Comparison of ENCODE assay signal across 31 mouse cellular contexts in genomic region chr10:54085073-54085472, GRCm38 (mm10).
"Had no signal": no experiment of that assay in that cellular context is flagged by ENCODE, and none has a peak within 500 bp of the region (broad histone marks: within the 10 kb centered on the region; RNA-seq: fewer than 3 reads in every experiment).

No protein-coding gene starts in this region.

- ATAC-seq: liver, embryonic 12.5 days; liver, postnatal 0 days; lung, postnatal 0 days; midbrain, embryonic 13.5 days; midbrain, embryonic 15.5 days; midbrain, embryonic 16.5 days had no signal

- H3K9ac ChIP-seq: limb, embryonic 12.5 days; limb, embryonic 13.5 days; limb, embryonic 15.5 days; liver, embryonic 12.5 days; liver, embryonic 13.5 days; liver, embryonic 14.5 days; liver, embryonic 15.5 days; liver, postnatal 0 days; lung, embryonic 14.5 days; lung, embryonic 15.5 days; midbrain, embryonic 12.5 days; midbrain, embryonic 13.5 days; midbrain, embryonic 15.5 days; neural tube, embryonic 12.5 days had no signal

- H3K36me3 ChIP-seq: limb, embryonic 10.5 days; limb, embryonic 12.5 days; limb, embryonic 13.5 days; limb, embryonic 15.5 days; liver, embryonic 12.5 days; liver, embryonic 13.5 days; liver, embryonic 15.5 days; lung, embryonic 15.5 days; midbrain, embryonic 12.5 days; midbrain, embryonic 13.5 days; midbrain, embryonic 15.5 days; neural tube, embryonic 12.5 days had no signal

- DNase-seq: left cerebral cortex, postnatal 4 days; liver; liver, embryonic 13.5 days; liver, postnatal 0 days; lung, adult 18-20 months; lung, adult 2 months; lung, embryonic 14.5 days; lung, postnatal 10 days; lung, postnatal 14 days; lung, postnatal 36 days; lung, postnatal 4 days; midbrain, embryonic 14.5 days had no signal

- H3K27me3 ChIP-seq: limb, embryonic 12.5 days; limb, embryonic 13.5 days; limb, embryonic 15.5 days; liver, embryonic 12.5 days; liver, embryonic 15.5 days; lung, embryonic 15.5 days; megakaryocyte, embryonic 14.5 days; midbrain, embryonic 12.5 days; midbrain, embryonic 13.5 days; midbrain, embryonic 15.5 days; neural tube, embryonic 12.5 days had no signal

- H3K4me3 ChIP-seq: left cerebral cortex, adult 2 months; limb, embryonic 10.5 days; limb, embryonic 12.5 days; limb, embryonic 13.5 days; limb, embryonic 15.5 days; liver, embryonic 12.5 days; liver, embryonic 13.5 days; liver, embryonic 15.5 days; lung, embryonic 15.5 days; megakaryocyte, embryonic 14.5 days; midbrain, embryonic 12.5 days; midbrain, embryonic 13.5 days; midbrain, embryonic 15.5 days; myocyte; neural tube, embryonic 12.5 days had no signal

- H3K4me2 ChIP-seq: limb, embryonic 12.5 days; limb, embryonic 13.5 days; limb, embryonic 15.5 days; liver, embryonic 11.5 days; liver, embryonic 12.5 days; liver, embryonic 13.5 days; liver, embryonic 15.5 days; lung, embryonic 14.5 days; lung, embryonic 15.5 days; midbrain, embryonic 12.5 days; midbrain, embryonic 13.5 days; midbrain, embryonic 15.5 days; neural tube, embryonic 12.5 days had no signal

- H3K9me3 ChIP-seq: limb, embryonic 10.5 days; limb, embryonic 12.5 days; limb, embryonic 13.5 days; limb, embryonic 15.5 days; liver, embryonic 12.5 days; liver, embryonic 13.5 days; liver, embryonic 15.5 days; lung, embryonic 15.5 days; megakaryocyte, embryonic 14.5 days; midbrain, embryonic 12.5 days; midbrain, embryonic 13.5 days; midbrain, embryonic 15.5 days; neural tube, embryonic 12.5 days had no signal

- H3K27ac ChIP-seq: left cerebral cortex, adult 2 months; limb, embryonic 10.5 days; limb, embryonic 12.5 days; limb, embryonic 13.5 days; limb, embryonic 15.5 days; liver, embryonic 12.5 days; liver, embryonic 13.5 days; liver, embryonic 14.5 days; liver, embryonic 15.5 days; lung, embryonic 15.5 days; macrophage; midbrain, embryonic 12.5 days; midbrain, embryonic 13.5 days; midbrain, embryonic 15.5 days; neural tube, embryonic 12.5 days had no signal

- H3K4me1 ChIP-seq: limb, embryonic 10.5 days; limb, embryonic 12.5 days; limb, embryonic 13.5 days; limb, embryonic 15.5 days; liver, embryonic 12.5 days; liver, embryonic 13.5 days; liver, embryonic 15.5 days; lung, embryonic 15.5 days; midbrain, embryonic 12.5 days; midbrain, embryonic 13.5 days; midbrain, embryonic 15.5 days; neural tube, embryonic 12.5 days had no signal
